Mouse (Mus musculus): Measurements from ENCODE around the gene Fam117a. TPM values are rescaled to one million over a fixed set of nuclear protein-coding genes. Genes with fewer than 3 reads are reported as not detected.

The Fam117a gene
- polyA plus RNA-seq, 1 experiment from 2014 or later = 15.0 TPM

GRCm38 (mm10) chr11:95368231-95368823 lies 31.5 kb downstream of the Fam117a start:
- Histone ChIP-seq H3K4me3 (ENCODE audit: low read depth, low read length) (no peak overlapping the region), H3K27ac (replicated peaks; ENCODE audit: low read depth, low read length) (no peak overlapping the region), H3K4me2 (ENCODE audit: low read depth, low read length) (no peak overlapping the region), H3K27me3 (ENCODE audit: control insufficient read depth, insufficient read depth, low read length) (no peaks in the 10 kb centered on the region), H3K36me3 (replicated peaks; ENCODE audit: control insufficient read depth, insufficient read depth, low read depth, low read length) (0 out of 2 replicates have a peak, but pooled peaks cover 2% of the 10 kb centered on the region), H3K9ac (replicated peaks; ENCODE audit: low read length) (no peak overlapping the region), H3K4me1 (ENCODE audit: control insufficient read depth, insufficient read depth, low read length) (no peaks in the 10 kb centered on the region), H3K9me3 (replicated peaks; ENCODE audit: control insufficient read depth, low read length) (no peaks in the 10 kb centered on the region)
- DNase-seq (ENCODE audit: low spot score) (no peak), ATAC-seq (replicated peaks; ENCODE audit: insufficient number of reproducible peaks, low FRiP score, low TSS enrichment, low read depth) (no peak)
- 87% methylated on average over 8 of the region's 8 CpGs for WGBS

GRCm38 (mm10) chr11:95368871-95369270 lies 32.1 kb downstream of the Fam117a start:
- no peak for DNase-seq (ENCODE audit: low spot score)

DNA sequence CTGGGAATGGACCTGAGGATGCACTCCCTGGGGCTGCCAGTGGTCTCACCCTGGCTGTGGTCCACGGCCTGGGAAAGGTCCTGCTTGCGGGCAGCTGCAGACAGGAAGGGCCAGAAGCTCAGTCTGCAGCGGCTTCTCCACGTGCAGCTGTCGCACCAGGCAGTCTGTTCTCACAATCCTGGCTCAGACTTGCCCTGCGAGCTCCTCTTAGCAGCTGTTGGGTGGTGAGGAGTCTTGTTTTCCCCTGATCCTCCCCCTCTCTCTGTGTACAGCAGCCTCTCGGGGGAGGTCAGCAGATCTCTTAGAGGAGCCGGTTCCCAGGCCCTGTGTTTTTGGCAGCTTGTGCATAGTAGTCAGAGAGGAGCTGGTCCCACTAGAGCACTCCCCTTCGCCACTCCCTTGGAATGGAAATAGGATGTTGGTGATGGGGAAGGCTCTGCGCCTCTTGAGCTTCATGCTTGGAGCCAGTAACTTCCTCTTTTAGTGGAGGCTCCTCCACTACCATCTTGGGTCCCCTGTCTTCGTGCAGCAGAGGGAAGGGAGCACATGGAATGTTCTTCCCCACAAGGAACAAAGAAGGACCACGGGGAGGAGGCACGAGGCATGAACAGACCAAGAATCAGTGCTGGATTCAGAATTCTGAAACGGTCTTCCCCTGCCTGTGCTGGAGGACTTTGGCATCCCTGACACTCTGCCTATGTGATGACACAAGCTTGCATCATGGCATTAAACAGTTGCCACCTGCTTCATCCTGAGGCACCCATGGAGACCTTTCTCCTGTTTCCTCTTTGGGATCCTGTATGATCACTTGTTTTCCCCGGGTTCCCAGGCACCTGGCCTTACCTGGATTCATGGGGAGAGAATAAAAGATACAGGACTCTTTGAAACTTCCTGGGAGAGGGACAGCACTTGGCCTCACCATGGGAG lies 33.4 kb downstream of the Fam117a start:
- H3K4me3 ChIP-seq (ENCODE audit: low read depth, low read length) = no peak overlapping the region
- H3K27me3 ChIP-seq (ENCODE audit: control insufficient read depth, insufficient read depth, low read length) = no peaks in the 10 kb centered on the region
- no peak overlapping the region for H3K4me2 ChIP-seq (ENCODE audit: low read depth, low read length)
- ATAC-seq (replicated peaks; ENCODE audit: insufficient number of reproducible peaks, low FRiP score, low TSS enrichment, low read depth) = no peak
- H3K4me1 ChIP-seq (ENCODE audit: control insufficient read depth, insufficient read depth, low read length) = no peaks in the 10 kb centered on the region
- H3K27ac ChIP-seq (replicated peaks; ENCODE audit: low read depth, low read length) = no peak overlapping the region
- no peaks in the 10 kb centered on the region for H3K9me3 ChIP-seq (replicated peaks; ENCODE audit: control insufficient read depth, low read length)
- no peak for DNase-seq (ENCODE audit: low spot score)
- no peak overlapping the region for H3K9ac ChIP-seq (replicated peaks; ENCODE audit: low read length)
- H3K36me3 ChIP-seq (replicated peaks; ENCODE audit: control insufficient read depth, insufficient read depth, low read depth, low read length) = peaks cover 4% of the 10 kb centered on the region; the same call in 1 of the 2 replicates
- WGBS = 74% methylated on average over 15 of the region's 15 CpGs

More at GRCm38 (mm10) chr11:95368871-95369270, 32.1 kb downstream of the Fam117a start:
- H3K4me1 ChIP-seq (ENCODE audit: control insufficient read depth, insufficient read depth, low read length) = no peaks in the 10 kb centered on the region
- H3K9me3 ChIP-seq (replicated peaks; ENCODE audit: control insufficient read depth, low read length) = no peaks in the 10 kb centered on the region
- no peak overlapping the region for H3K4me2 ChIP-seq (ENCODE audit: low read depth, low read length)
- no peak overlapping the region for H3K4me3 ChIP-seq (ENCODE audit: low read depth, low read length)
- no peaks in the 10 kb centered on the region for H3K27me3 ChIP-seq (ENCODE audit: control insufficient read depth, insufficient read depth, low read length)
- H3K9ac ChIP-seq (replicated peaks; ENCODE audit: low read length) = no peak overlapping the region
- ATAC-seq (replicated peaks; ENCODE audit: insufficient number of reproducible peaks, low FRiP score, low TSS enrichment, low read depth) = no peak
- H3K27ac ChIP-seq (replicated peaks; ENCODE audit: low read depth, low read length) = no peak overlapping the region
- WGBS = 91% methylated on average over 4 of the region's 4 CpGs
- H3K36me3 ChIP-seq (replicated peaks; ENCODE audit: control insufficient read depth, insufficient read depth, low read depth, low read length) = 0 out of 2 replicates have a peak, but pooled peaks cover 2% of the 10 kb centered on the region

- no peaks in the 10 kb centered on the region for H3K4me1 ChIP-seq (ENCODE audit: control insufficient read depth, insufficient read depth, low read length)
- 88% methylated on average over 7 of the region's 7 CpGs for WGBS
- no peak overlapping the region for H3K27ac ChIP-seq (replicated peaks; ENCODE audit: low read depth, low read length)
- no peak overlapping the region for H3K4me3 ChIP-seq (ENCODE audit: low read depth, low read length)
- H3K36me3 ChIP-seq (replicated peaks; ENCODE audit: control insufficient read depth, insufficient read depth, low read depth, low read length) = peaks cover 7% of the 10 kb centered on the region
- no peak overlapping the region for H3K4me2 ChIP-seq (ENCODE audit: low read depth, low read length)
- ATAC-seq (replicated peaks; ENCODE audit: insufficient number of reproducible peaks, low FRiP score, low TSS enrichment, low read depth) (no peak), DNase-seq (ENCODE audit: low spot score) (no peak)
- H3K27me3 ChIP-seq (ENCODE audit: control insufficient read depth, insufficient read depth, low read length) = no peaks in the 10 kb centered on the region
- no peaks in the 10 kb centered on the region for H3K9me3 ChIP-seq (replicated peaks; ENCODE audit: control insufficient read depth, low read length)
- no peak overlapping the region for H3K9ac ChIP-seq (replicated peaks; ENCODE audit: low read length)
Measured at GRCm38 (mm10) chr11:95371182-95371581, 34.4 kb downstream of the Fam117a start.

- WGBS = 83% methylated on average over 9 of the region's 9 CpGs
- Histone ChIP-seq H3K4me2 (ENCODE audit: low read depth, low read length) (no peak overlapping the region), H3K9me3 (replicated peaks; ENCODE audit: control insufficient read depth, low read length) (no peaks in the 10 kb centered on the region), H3K27ac (replicated peaks; ENCODE audit: low read depth, low read length) (no peak overlapping the region), H3K4me1 (ENCODE audit: control insufficient read depth, insufficient read depth, low read length) (no peaks in the 10 kb centered on the region), H3K27me3 (ENCODE audit: control insufficient read depth, insufficient read depth, low read length) (no peaks in the 10 kb centered on the region), H3K36me3 (replicated peaks; ENCODE audit: control insufficient read depth, insufficient read depth, low read depth, low read length) (peaks cover 5% of the 10 kb centered on the region), H3K9ac (replicated peaks; ENCODE audit: low read length) (no peak overlapping the region), H3K4me3 (ENCODE audit: low read depth, low read length) (no peak overlapping the region)
- ATAC-seq (replicated peaks; ENCODE audit: insufficient number of reproducible peaks, low FRiP score, low TSS enrichment, low read depth) (no peak), DNase-seq (ENCODE audit: low spot score) (no peak)
Measured at GRCm38 (mm10) chr11:95378926-95379325, 42.1 kb downstream of the Fam117a start.

DNA sequence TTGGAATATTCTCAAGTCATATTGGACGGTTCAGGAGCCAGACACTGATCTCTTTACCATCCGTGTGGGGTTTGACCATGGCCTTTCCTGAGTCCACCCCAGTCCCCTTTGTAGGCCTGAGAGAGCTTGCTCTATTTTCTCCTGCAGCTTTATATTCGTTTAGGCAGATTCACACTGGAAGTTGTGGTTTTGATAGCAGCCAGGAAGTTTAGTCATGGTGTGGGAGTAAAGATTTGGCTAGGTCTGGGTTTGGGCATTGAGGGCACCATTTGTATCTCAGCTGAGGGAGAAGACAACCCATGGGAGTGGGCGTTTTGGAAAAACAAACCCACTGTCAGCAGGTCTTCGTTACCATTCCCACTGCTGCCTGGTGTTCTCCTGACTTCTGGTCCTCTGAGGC lies 42.7 kb downstream of the Fam117a start:
- ATAC-seq (replicated peaks; ENCODE audit: insufficient number of reproducible peaks, low FRiP score, low TSS enrichment, low read depth) (no peak), DNase-seq (ENCODE audit: low spot score) (no peak)
- WGBS = 77% methylated on average over 5 of the region's 5 CpGs
- Histone ChIP-seq H3K9ac (replicated peaks; ENCODE audit: low read length) (no peak overlapping the region), H3K9me3 (replicated peaks; ENCODE audit: control insufficient read depth, low read length) (no peaks in the 10 kb centered on the region), H3K4me3 (ENCODE audit: low read depth, low read length) (no peak overlapping the region), H3K36me3 (replicated peaks; ENCODE audit: control insufficient read depth, insufficient read depth, low read depth, low read length) (peaks cover 5% of the 10 kb centered on the region), H3K27me3 (ENCODE audit: control insufficient read depth, insufficient read depth, low read length) (no peaks in the 10 kb centered on the region), H3K4me2 (ENCODE audit: low read depth, low read length) (no peak overlapping the region), H3K4me1 (ENCODE audit: control insufficient read depth, insufficient read depth, low read length) (no peaks in the 10 kb centered on the region; the same call in 1 of the 2 replicates), H3K27ac (replicated peaks; ENCODE audit: low read depth, low read length) (no peak overlapping the region)

GRCm38 (mm10) chr11:95380711-95381110 lies 43.9 kb downstream of the Fam117a start:
- DNase-seq (ENCODE audit: low spot score) (no peak), ATAC-seq (replicated peaks; ENCODE audit: insufficient number of reproducible peaks, low FRiP score, low TSS enrichment, low read depth) (no peak)
- Histone ChIP-seq H3K27me3 (ENCODE audit: control insufficient read depth, insufficient read depth, low read length) (no peaks in the 10 kb centered on the region), H3K4me2 (ENCODE audit: low read depth, low read length) (no peak overlapping the region), H3K27ac (replicated peaks; ENCODE audit: low read depth, low read length) (no peak overlapping the region), H3K36me3 (replicated peaks; ENCODE audit: control insufficient read depth, insufficient read depth, low read depth, low read length) (peaks cover under 1% of the 10 kb centered on the region; the same call in 1 of the 2 replicates), H3K4me1 (ENCODE audit: control insufficient read depth, insufficient read depth, low read length) (no peaks in the 10 kb centered on the region; the same call in 1 of the 2 replicates), H3K9me3 (replicated peaks; ENCODE audit: control insufficient read depth, low read length) (no peaks in the 10 kb centered on the region), H3K9ac (replicated peaks; ENCODE audit: low read length) (no peak overlapping the region), H3K4me3 (ENCODE audit: low read depth, low read length) (no peak overlapping the region)
- 87% methylated on average over 7 of the region's 7 CpGs for WGBS

DNA sequence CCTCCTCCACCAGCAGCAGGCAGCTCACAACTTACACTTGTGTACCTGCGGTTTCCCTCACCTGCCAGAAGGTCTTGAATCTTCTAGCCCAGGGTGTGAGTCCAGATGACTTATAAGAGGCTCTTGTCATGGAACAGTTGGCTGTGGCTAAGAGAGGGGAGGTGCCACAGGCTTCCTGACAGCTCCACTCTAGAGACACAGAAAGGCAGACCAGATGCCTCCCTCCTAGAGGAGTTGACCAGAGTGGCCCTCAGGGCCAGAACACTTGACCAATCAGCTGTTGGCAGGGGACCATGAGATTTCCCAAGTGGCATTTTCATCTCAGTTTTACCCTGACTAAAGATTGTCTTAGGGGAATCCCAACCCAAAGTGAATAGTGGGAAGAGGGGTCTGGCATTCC lies 44.3 kb downstream of the Fam117a start:
- WGBS = 95% methylated on average over 1 of the region's 1 CpGs
- no peak for ATAC-seq (replicated peaks; ENCODE audit: insufficient number of reproducible peaks, low FRiP score, low TSS enrichment, low read depth)
- Histone ChIP-seq H3K4me1 (ENCODE audit: control insufficient read depth, insufficient read depth, low read length) (no peaks in the 10 kb centered on the region; the same call in 1 of the 2 replicates), H3K4me2 (ENCODE audit: low read depth, low read length) (no peak overlapping the region), H3K36me3 (replicated peaks; ENCODE audit: control insufficient read depth, insufficient read depth, low read depth, low read length) (no peaks in the 10 kb centered on the region), H3K27ac (replicated peaks; ENCODE audit: low read depth, low read length) (no peak overlapping the region), H3K27me3 (ENCODE audit: control insufficient read depth, insufficient read depth, low read length) (no peaks in the 10 kb centered on the region), H3K9ac (replicated peaks; ENCODE audit: low read length) (no peak overlapping the region), H3K4me3 (ENCODE audit: low read depth, low read length) (no peak overlapping the region), H3K9me3 (replicated peaks; ENCODE audit: control insufficient read depth, low read length) (no peaks in the 10 kb centered on the region)
- no peak for DNase-seq (ENCODE audit: low spot score)
